8 mouse cellular contexts compared by ENCODE assay signal in the genomic region with DNA sequence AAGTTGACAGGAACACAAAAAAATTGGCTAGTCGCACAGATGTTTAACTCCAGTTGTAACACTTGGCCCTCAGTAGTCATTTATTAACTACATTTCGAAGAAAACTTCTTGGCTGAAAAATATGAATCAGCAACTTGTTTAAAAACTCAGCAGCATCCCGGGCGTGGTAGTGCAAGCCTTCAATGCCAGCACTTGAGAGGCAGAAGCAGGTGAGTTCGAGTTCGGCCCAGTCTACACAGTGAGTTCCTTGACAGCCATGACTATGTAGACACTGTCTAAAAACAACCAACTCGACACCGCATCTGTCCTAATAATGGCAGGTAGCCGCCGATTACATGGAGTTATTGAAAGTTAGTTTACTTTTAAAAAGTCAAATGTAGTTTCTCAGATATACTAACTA. TPM values are rescaled to one million over a fixed set of nuclear protein-coding genes. Genes with fewer than 3 reads are reported as not detected.
DNase-seq lines count a peak whose midpoint lies in the region; ATAC-seq and TF ChIP-seq lines count a peak whose summit lies in the region.

No protein-coding gene starts in this region.

- peak overlapping the region; percentile 99 for H3K27ac ChIP-seq in heart, adult 2 months
- no peak overlapping the region for H3K27ac ChIP-seq in embryonic facial prominence, embryonic 10.5 days (replicated peaks)
- peak overlapping the region; percentile 84; the same call in 1 of the 2 replicates for H3K27ac ChIP-seq in hindbrain, embryonic 16.5 days (ENCODE audit: low read depth, low read length)
- H3K27ac ChIP-seq in liver, embryonic 12.5 days, result peak overlapping the region; percentile 96
- H3K27ac ChIP-seq in neural tube, embryonic 13.5 days (replicated peaks), result no peak overlapping the region

- H3K36me3 ChIP-seq in heart, adult 2 months (ENCODE audit: control insufficient read depth, insufficient read depth, low read length), result peaks cover 14% of the 10 kb centered on the region
- H3K36me3 ChIP-seq in embryonic facial prominence, embryonic 10.5 days (replicated peaks), result peaks cover 22% of the 10 kb centered on the region
- H3K36me3 ChIP-seq in hindbrain, embryonic 16.5 days (ENCODE audit: control insufficient read depth, insufficient read depth, low read length), result no peaks in the 10 kb centered on the region
- peaks cover 20% of the 10 kb centered on the region for H3K36me3 ChIP-seq in liver, embryonic 12.5 days
- 0 out of 2 replicates have a peak, but pooled peaks cover 4% of the 10 kb centered on the region for H3K36me3 ChIP-seq in neural tube, embryonic 13.5 days

- no peak for TF ChIP-seq CTCF in heart, adult 2 months (IDR thresholded peaks at IDR 0.05)

- peak overlapping the region; percentile 99 for H3K9ac ChIP-seq in heart, adult 2 months (ENCODE audit: low read depth, low read length)
- peak overlapping the region; percentile 95 for H3K9ac ChIP-seq in hindbrain, embryonic 16.5 days (ENCODE audit: low read depth, low read length)
- peak overlapping the region; percentile 98 for H3K9ac ChIP-seq in liver, embryonic 12.5 days
- H3K9ac ChIP-seq in neural tube, embryonic 13.5 days, result peak overlapping the region; percentile 92

- H3K27me3 ChIP-seq in heart, adult 2 months (ENCODE audit: control insufficient read depth, insufficient read depth, low read length), result no peaks in the 10 kb centered on the region
- H3K27me3 ChIP-seq in embryonic facial prominence, embryonic 10.5 days (replicated peaks; ENCODE audit: low read depth, poor library complexity, severe bottlenecking), result no peaks in the 10 kb centered on the region
- H3K27me3 ChIP-seq in hindbrain, embryonic 16.5 days (replicated peaks; ENCODE audit: control insufficient read depth, insufficient read depth, low read length), result no peaks in the 10 kb centered on the region
- no peaks in the 10 kb centered on the region for H3K27me3 ChIP-seq in liver, embryonic 12.5 days (replicated peaks)
- H3K27me3 ChIP-seq in neural tube, embryonic 13.5 days, result no peaks in the 10 kb centered on the region

- WGBS in heart, adult 2 months, result 18% methylated on average over 10 of the region's 10 CpGs
- WGBS in embryonic facial prominence, embryonic 10.5 days, result 51% methylated on average over 10 of the region's 10 CpGs
- 44% methylated on average over 10 of the region's 10 CpGs for WGBS in hindbrain, embryonic 16.5 days
- WGBS in liver, embryonic 12.5 days (ENCODE audit: insufficient replicate concordance), result 26% methylated on average over 10 of the region's 10 CpGs
- WGBS in neural tube, embryonic 13.5 days, result 44% methylated on average over 10 of the region's 10 CpGs

- ATAC-seq in hindbrain, embryonic 16.5 days, result no peak
- no peak for ATAC-seq in liver, embryonic 12.5 days
- ATAC-seq in neural tube, embryonic 13.5 days (ENCODE audit: low read depth), result no peak

- DNase-seq in heart, adult 2 months, result no peak
- no peak for DNase-seq in heart, postnatal 25 days (ENCODE audit: low spot score)
- no peak for DNase-seq in embryonic facial prominence, embryonic 10.5 days (ENCODE audit: low spot score)
- DNase-seq in frontal cortex, postnatal 25 days (ENCODE audit: low spot score in 2 of 2), result no peak
- no peak for DNase-seq in right cerebral cortex, postnatal 14 days

- intact Hi-C loops in heart, adult 2 months (cut with DNase I), result loop anchor here (5.0 kb wide), 2 partner anchors 44 to 71 kb away; partner anchors contain the start of gene Wdr6
- intact Hi-C loops in heart, postnatal 25 days (cut with DNase I), result no loop called here

- no peak for TF ChIP-seq POLR2A in heart, adult 2 months (IDR thresholded peaks at IDR 0.05; ENCODE audit: insufficient read depth, low read depth, low read length)

- H3K4me1 ChIP-seq in heart, adult 2 months (ENCODE audit: control insufficient read depth, insufficient read depth, low read length), result peaks cover 10% of the 10 kb centered on the region
- peaks cover 19% of the 10 kb centered on the region for H3K4me1 ChIP-seq in embryonic facial prominence, embryonic 10.5 days
- H3K4me1 ChIP-seq in hindbrain, embryonic 16.5 days (ENCODE audit: control insufficient read depth, insufficient read depth, low read depth, low read length), result peaks cover 17% of the 10 kb centered on the region
- peaks cover 29% of the 10 kb centered on the region for H3K4me1 ChIP-seq in liver, embryonic 12.5 days
- peaks cover 26% of the 10 kb centered on the region for H3K4me1 ChIP-seq in neural tube, embryonic 13.5 days (replicated peaks)

- H3K4me3 ChIP-seq in heart, adult 2 months, result peak overlapping the region; percentile 87
- H3K4me3 ChIP-seq in embryonic facial prominence, embryonic 10.5 days, result peak overlapping the region; percentile 96
- peak overlapping the region; percentile 100 for H3K4me3 ChIP-seq in hindbrain, embryonic 16.5 days (ENCODE audit: low read length)
- H3K4me3 ChIP-seq in liver, embryonic 12.5 days, result peak overlapping the region; percentile 99
- peak overlapping the region; percentile 100 for H3K4me3 ChIP-seq in neural tube, embryonic 13.5 days

- peaks cover 8% of the 10 kb centered on the region for H3K79me2 ChIP-seq in heart, adult 2 months (replicated peaks; ENCODE audit: control insufficient read depth, insufficient read depth, low read length)

- no peaks in the 10 kb centered on the region for H3K9me3 ChIP-seq in embryonic facial prominence, embryonic 10.5 days
- H3K9me3 ChIP-seq in hindbrain, embryonic 16.5 days (ENCODE audit: control insufficient read depth, low read length), result no peaks in the 10 kb centered on the region
- H3K9me3 ChIP-seq in liver, embryonic 12.5 days (replicated peaks), result no peaks in the 10 kb centered on the region
- no peaks in the 10 kb centered on the region for H3K9me3 ChIP-seq in neural tube, embryonic 13.5 days

- H3K4me2 ChIP-seq in hindbrain, embryonic 16.5 days (ENCODE audit: low read length), result peak overlapping the region; percentile 91
- H3K4me2 ChIP-seq in liver, embryonic 12.5 days, result peak overlapping the region; percentile 84
- peak overlapping the region; percentile 92 for H3K4me2 ChIP-seq in neural tube, embryonic 13.5 days

- TF ChIP-seq EP300 in heart, adult 2 months (IDR thresholded peaks at IDR 0.05; ENCODE audit: insufficient read depth, low read depth, low read length), result no peak

RNA-seq across cellular contexts. Expression of gene Arih2, which starts 1.0 kb away (rescaled TPM):
- 10 to 100 TPM; 42.5 to 45.5 TPM for total RNA-seq in heart, adult 2 months (2021)
- polyA plus RNA-seq in heart, adult 2 months (2012; rRNA removed), result 25.9 and 40.5 TPM in 2 replicates
- 10 to 100 TPM; 41.3 to 42.2 TPM for total RNA-seq in heart, postnatal 25 days (2021)
- polyA plus RNA-seq in embryonic facial prominence, embryonic 10.5 days (2016; fragmentation: Nextera tagmentation; extraction: Ambion mirVana), result 57.9 and 62.5 TPM in 2 replicates
- polyA plus RNA-seq in hindbrain, embryonic 16.5 days (2015; fragmentation: Nextera tagmentation; extraction: Ambion mirVana), result 44.6 and 48.0 TPM in 2 replicates
- polyA plus RNA-seq in liver, embryonic 12.5 days (2016; fragmentation: Nextera tagmentation; extraction: Ambion mirVana), result 40.4 and 41.3 TPM in 2 replicates
- polyA plus RNA-seq in neural tube, embryonic 13.5 days (2015; fragmentation: Nextera tagmentation; extraction: Ambion mirVana), result 47.0 and 53.4 TPM in 2 replicates

RNA-seq across cellular contexts. Expression of gene Slc25a20, which starts 13.7 kb away (rescaled TPM):
- total RNA-seq in heart, adult 2 months (2021), result 100 to 1,000 TPM; 190 to 203 TPM
- polyA plus RNA-seq in heart, adult 2 months (2012; rRNA removed), result 122 and 169 TPM in 2 replicates
- total RNA-seq in heart, postnatal 25 days (2021), result 100 to 1,000 TPM; 192 to 211 TPM
- 30.4 and 35.1 TPM in 2 replicates for polyA plus RNA-seq in embryonic facial prominence, embryonic 10.5 days (2016; fragmentation: Nextera tagmentation; extraction: Ambion mirVana)
- 48.7 and 51.3 TPM in 2 replicates for polyA plus RNA-seq in hindbrain, embryonic 16.5 days (2015; fragmentation: Nextera tagmentation; extraction: Ambion mirVana)
- 25.2 and 26.7 TPM in 2 replicates for polyA plus RNA-seq in liver, embryonic 12.5 days (2016; fragmentation: Nextera tagmentation; extraction: Ambion mirVana)
- polyA plus RNA-seq in neural tube, embryonic 13.5 days (2015; fragmentation: Nextera tagmentation; extraction: Ambion mirVana), result 46.2 and 46.5 TPM in 2 replicates

RNA-seq across cellular contexts. Expression of gene Prkar2a, which starts 40.9 kb away (rescaled TPM):
- total RNA-seq in heart, adult 2 months (2021), result 10 to 100 TPM; 78.8 to 82.8 TPM
- polyA plus RNA-seq in heart, adult 2 months (2012; rRNA removed), result 22.9 and 42.6 TPM in 2 replicates
- 10 to 100 TPM; 80.3 to 81.8 TPM for total RNA-seq in heart, postnatal 25 days (2021)
- 24.7 and 26.2 TPM in 2 replicates for polyA plus RNA-seq in embryonic facial prominence, embryonic 10.5 days (2016; fragmentation: Nextera tagmentation; extraction: Ambion mirVana)
- polyA plus RNA-seq in hindbrain, embryonic 16.5 days (2015; fragmentation: Nextera tagmentation; extraction: Ambion mirVana), result 36.8 and 52.8 TPM in 2 replicates
- 15.5 and 17.5 TPM in 2 replicates for polyA plus RNA-seq in liver, embryonic 12.5 days (2016; fragmentation: Nextera tagmentation; extraction: Ambion mirVana)
- polyA plus RNA-seq in neural tube, embryonic 13.5 days (2015; fragmentation: Nextera tagmentation; extraction: Ambion mirVana), result 56.1 and 57.6 TPM in 2 replicates

RNA-seq across cellular contexts. Expression of gene P4htm, which starts 50.7 kb away (rescaled TPM):
- 10 to 100 TPM; 14.2 to 15.3 TPM for total RNA-seq in heart, adult 2 months (2021)
- 21.0 and 25.2 TPM in 2 replicates for polyA plus RNA-seq in heart, adult 2 months (2012; rRNA removed)
- 10 to 100 TPM; 14.5 to 18.5 TPM for total RNA-seq in heart, postnatal 25 days (2021)
- polyA plus RNA-seq in embryonic facial prominence, embryonic 10.5 days (2016; fragmentation: Nextera tagmentation; extraction: Ambion mirVana), result 7.0 and 7.2 TPM in 2 replicates
- polyA plus RNA-seq in hindbrain, embryonic 16.5 days (2015; fragmentation: Nextera tagmentation; extraction: Ambion mirVana), result 40.1 and 40.2 TPM in 2 replicates
- 1.1 and 1.4 TPM in 2 replicates for polyA plus RNA-seq in liver, embryonic 12.5 days (2016; fragmentation: Nextera tagmentation; extraction: Ambion mirVana)
- polyA plus RNA-seq in neural tube, embryonic 13.5 days (2015; fragmentation: Nextera tagmentation; extraction: Ambion mirVana), result 29.5 and 30.7 TPM in 2 replicates

Comparison
In these comparisons a context has a peak if more than half of its experiments do, and no peak if none do; other contexts are left out.
1. H3K27ac ChIP-seq: peak in heart, adult 2 months (single experiment), hindbrain, embryonic 16.5 days (single experiment) and liver, embryonic 12.5 days (single experiment); none in embryonic facial prominence, embryonic 10.5 days (single experiment) and neural tube, embryonic 13.5 days (single experiment).
2. Peak in every context shown above with its lines, with median percentiles within 50 percentile points of each other: H3K4me3 ChIP-seq, H3K9ac ChIP-seq and H3K4me2 ChIP-seq.